Mouse (Mus musculus): ENCODE results near the gene Serinc5.

GRCm38 (mm10) chr13:92722389-92722788 is 111.5 kb downstream of the Serinc5 start:
- no peak for TF ChIP-seq CTCF (IDR thresholded peaks at IDR 0.05; ENCODE audit: extremely low read depth, insufficient read depth, low read length)
- TF ChIP-seq POLR2A (IDR thresholded peaks at IDR 0.05; ENCODE audit: extremely low read depth, insufficient read depth, low read length): no peak
